Mouse (Mus musculus) lung, postnatal 0 days (tissue): Measurements from ENCODE around the gene Nt5dc1.

Experiments used
- CTCF ChIP-seq: IDR thresholded peaks from 2 replicates; pipeline ENCODE4 v1.5.1; 2016; ENCODE audit warnings: antibody characterized with exemption, mild to moderate bottlenecking
- EP300 ChIP-seq: IDR thresholded peaks from 2 replicates; pipeline ENCODE4 v1.6.1; 2016; ENCODE audit warnings: antibody characterized with exemption, mild to moderate bottlenecking, control low read depth

GRCm38 (mm10) chr10:34247757-34248156 is 170.6 kb downstream of the Nt5dc1 start:
- TF ChIP-seq CTCF (no peak), EP300 (no peak)
